Mouse (Mus musculus) B cell, adult 2 months (primary cell): ENCODE results near the gene Nmd3.
A peak's percentile ranks its signal among the peaks of the same experiment; 100 is the strongest.

Source experiments
- DNase-seq, 2 experiments: peaks; one replicate each; pipeline ENCODE4 v3.0.0; 2022

The Nmd3 gene

DNA sequence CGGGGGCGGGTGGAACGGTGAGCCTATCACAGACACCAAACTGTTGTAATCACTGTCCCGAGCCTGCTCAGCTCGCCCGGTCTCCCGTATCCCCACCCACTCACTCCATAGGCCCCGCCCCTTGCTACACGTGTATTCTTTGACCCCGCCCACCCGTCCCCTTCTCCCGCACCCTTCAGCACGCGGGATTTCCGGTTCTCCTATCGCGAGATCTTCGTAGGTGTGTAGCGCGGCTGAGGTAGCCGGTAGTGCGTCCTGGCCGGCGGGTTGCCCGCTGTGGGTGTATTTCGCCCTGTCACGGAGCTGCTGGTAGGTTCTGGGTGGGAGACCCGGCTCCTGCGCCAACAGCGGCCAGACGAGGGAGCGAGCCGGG, at the start of gene Nmd3:
Gene Nmd3 (plus strand): TSS at position 172 of the 373 bp plus-strand sequence.
- DNase-seq = peak; percentile 91

GRCm38 (mm10) chr3:69673351-69673750, 48.4 kb upstream of the Nmd3 start:
- no peak for DNase-seq

GRCm38 (mm10) chr3:69674206-69674605, 47.6 kb upstream of the Nmd3 start:
- DNase-seq = peak; percentile 7 to 20

DNA sequence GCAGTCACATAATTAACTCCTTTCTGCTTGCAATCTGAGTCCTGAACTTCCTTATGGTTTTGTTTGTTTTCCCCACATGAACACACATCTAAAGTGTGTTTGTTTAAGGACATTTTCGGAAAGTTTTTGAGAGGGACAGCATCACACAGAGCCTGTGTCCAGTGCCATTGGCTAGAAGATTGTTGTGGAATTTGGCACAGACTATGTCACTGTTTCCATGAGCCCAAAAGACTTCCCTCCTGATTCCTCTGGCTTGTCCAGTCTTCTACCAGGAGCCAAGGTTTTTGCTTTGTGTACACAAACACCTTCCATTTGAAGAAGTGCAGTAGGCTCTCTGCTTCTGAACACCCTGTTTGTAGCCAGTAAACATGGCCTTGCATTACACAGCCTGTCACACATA, 32.0 kb upstream of the Nmd3 start:
- no peak for DNase-seq

DNA sequence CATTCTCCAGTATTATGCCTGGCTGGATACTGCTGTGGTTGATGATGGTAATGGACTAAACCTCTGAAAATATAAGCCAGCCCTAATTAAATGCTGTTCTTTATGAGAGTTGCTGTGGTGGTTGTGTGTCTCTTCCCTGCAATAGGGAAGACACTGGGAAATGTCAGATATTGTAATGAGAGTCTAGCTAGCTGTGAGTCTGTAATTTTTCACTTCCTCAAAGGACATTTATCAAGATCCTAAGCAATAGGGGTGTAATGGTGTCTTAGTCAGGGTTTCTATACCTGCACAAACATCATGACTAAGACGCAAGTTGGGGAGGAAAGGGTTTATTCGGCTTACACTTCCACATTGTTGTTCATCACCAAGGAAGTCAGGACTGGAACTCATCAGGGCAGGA, 30.8 kb upstream of the Nmd3 start:
- DNase-seq = no peak

GRCm38 (mm10) chr3:69699851-69700500, 21.8 kb upstream of the Nmd3 start:
- DNase-seq = peak; percentile 57 to 62

DNA sequence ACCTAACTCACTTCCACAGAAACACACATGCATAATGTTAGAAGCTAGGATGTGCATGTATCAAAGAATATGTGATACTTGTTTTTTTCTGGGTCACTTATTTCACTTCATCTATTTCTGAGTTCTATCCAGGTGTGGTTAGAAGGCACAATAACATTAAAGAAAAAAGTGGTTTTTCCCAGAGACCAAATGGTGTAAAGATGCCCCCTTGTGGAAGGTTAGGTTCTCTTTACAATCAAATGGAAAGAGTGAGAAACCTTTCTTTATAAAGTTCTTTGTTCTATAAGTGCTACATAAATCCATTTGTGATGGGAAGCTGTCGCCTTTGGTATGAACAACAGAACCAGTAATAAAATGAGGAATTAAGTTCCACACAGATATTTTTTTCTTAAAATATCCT, 19.9 kb upstream of the Nmd3 start:
- DNase-seq = no peak

DNA sequence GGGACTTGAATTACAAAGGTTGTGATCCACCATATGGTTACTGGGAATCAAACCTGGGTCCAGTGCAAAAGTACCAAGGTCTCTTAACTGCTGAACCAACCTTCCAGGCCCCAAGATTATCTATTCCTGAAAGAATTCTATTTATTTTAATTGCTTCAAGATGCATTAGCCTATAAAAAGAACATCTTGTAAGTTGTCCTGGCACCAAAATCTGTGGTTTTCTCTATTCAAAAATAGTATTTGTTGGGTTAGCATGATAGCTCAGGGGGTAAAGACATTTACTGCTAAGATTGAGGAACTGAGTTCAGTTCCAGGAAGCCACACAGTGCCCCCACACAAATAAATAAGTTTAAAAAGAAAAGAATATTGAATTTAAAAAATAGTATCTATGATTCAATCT, 19.4 kb upstream of the Nmd3 start:
- DNase-seq = no peak

GRCm38 (mm10) chr3:69709043-69709929, 12.5 kb upstream of the Nmd3 start:
- no peak for DNase-seq

DNA sequence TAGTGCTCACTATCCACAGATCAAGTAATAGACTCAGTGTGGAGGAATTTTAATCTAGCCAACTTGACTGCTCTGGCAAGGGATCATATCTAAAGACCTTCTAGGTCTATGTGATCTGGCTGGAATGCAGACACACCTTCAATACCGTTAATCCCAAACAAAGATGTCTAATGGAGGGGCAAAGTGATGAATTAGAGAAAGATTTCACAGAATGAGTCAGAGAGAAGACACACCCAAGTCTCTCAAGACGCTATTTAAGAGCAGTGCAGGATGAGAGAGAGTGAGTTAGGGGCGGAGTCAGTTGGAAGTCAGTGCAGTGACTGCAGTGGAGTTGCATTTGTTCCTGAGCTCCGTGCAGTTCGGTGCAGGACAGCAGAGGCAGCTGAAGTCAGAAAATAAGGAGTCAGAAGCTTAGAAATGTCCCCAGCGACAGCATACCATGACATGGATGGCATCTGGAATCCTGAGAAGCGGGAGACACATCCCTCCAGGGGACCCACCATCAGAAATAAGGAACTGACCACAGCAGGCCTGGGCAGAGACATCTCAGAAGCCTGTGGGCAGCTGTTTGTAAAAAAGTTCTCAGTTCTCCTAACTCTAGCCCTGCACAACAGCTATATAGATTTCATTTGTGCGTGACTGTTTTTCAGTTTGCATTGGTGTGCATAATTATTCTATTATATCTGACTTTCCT, 9.7 kb upstream of the Nmd3 start:
- DNase-seq = no peak

- DNase-seq = no peak
Measured at GRCm38 (mm10) chr3:69717476-69717875, 4.3 kb upstream of the Nmd3 start.

GRCm38 (mm10) chr3:69722187-69722867, 542 bp downstream of the Nmd3 start:
- peak in 1 of 2 experiments; percentile 39 for DNase-seq

- no peak for DNase-seq
Measured at GRCm38 (mm10) chr3:69723161-69723560, 1.4 kb downstream of the Nmd3 start.

DNA sequence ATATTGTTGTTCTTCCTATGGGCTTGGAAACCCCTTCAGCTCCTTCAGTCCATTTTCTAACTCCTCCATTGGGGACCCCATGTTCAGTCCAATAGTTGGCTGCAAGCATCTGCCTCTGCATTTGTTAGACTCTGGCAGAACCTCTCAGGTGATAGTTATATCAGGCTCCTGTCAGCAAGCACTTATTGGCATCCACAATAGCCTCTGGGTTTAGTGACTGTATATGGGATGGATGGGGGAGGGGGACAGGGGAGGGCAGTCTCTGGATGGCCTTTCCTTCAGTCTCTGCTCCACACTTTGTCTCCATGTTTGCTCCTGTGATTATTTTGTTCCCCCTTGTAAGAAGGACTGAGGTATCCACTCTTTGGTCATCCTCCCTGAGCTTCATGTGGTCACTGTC, 9.1 kb downstream of the Nmd3 start:
- no peak for DNase-seq

DNA sequence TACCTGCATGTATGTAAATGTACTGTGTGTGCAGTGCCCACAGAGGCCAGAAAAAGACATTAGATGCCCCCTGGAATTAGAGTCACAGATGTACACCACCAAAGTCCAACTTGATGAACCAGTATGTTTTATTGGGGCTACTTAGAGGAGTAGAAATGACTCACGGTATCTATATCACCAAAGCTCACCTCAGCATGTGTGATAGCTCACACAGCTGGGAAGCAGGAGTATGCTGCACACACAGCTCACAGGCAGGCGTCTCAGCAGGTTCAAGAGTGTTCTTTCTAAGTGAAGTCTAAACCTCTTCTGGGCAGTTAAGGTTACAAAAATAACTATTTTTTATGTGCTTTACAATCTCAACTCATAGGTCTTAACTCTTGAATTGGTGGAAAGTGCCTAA, 12.2 kb downstream of the Nmd3 start:
- DNase-seq = no peak

DNA sequence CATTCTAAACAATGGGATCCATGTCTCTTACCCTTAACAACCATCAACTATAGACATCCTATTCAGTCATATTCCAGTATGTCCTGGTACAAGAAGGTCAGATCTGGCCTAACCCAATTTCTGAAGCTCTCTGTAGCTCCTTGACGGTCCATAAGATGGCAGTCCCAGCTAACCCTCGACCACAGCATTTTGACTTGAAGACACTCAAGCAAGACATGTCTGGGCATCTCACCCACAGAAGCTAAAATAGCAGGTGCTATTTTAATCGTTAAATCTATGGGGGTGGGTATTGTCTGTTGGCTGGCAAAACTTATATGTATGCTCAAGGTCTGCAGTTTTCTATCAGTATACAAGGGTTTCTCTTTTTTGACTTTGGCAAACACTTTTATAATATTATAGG, 33.4 kb downstream of the Nmd3 start:
- no peak for DNase-seq

DNA sequence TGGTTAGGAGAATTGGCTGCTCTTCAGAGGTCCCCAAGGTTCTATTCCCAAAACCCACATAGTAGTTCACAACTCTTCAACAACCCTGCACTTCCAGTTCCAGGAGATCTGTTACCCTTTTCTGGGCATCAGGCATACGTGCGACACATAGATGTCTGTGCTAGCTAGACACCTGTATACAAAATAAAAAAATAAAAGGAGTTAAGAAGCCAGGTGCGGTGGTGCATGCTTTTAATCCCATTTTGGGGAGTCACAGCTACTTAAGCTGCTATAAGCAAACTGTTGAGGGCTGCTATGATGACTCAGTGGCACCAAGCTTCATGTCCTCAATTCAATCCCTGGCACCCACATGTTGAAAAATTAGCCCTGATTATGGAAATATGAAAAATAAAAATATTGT, 34.2 kb downstream of the Nmd3 start:
- no peak for DNase-seq

GRCm38 (mm10) chr3:69756499-69756898, 34.7 kb downstream of the Nmd3 start:
- DNase-seq = peak; percentile 61 to 64

- no peak for DNase-seq
Measured at GRCm38 (mm10) chr3:69757456-69757855, 35.7 kb downstream of the Nmd3 start.

DNA sequence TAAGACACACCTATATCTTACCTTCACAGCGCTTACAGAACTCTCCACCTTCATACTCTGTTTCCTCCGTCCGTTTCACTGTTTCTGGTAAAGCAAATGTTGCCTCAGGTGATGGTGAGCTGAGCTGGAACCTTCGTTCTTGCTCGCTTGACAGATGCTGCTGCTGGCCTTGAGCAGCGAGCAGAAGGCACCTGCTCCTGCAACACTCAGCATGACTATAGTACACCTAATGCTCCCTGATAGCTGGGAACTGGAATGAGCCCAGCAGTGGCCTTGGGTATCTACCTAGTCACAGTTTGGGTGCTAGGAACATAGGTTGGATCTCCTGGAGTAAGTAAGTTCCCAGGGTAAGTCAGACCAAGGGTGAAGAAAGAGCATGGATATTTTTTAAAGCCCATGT, 38.3 kb downstream of the Nmd3 start:
- DNase-seq = no peak

DNA sequence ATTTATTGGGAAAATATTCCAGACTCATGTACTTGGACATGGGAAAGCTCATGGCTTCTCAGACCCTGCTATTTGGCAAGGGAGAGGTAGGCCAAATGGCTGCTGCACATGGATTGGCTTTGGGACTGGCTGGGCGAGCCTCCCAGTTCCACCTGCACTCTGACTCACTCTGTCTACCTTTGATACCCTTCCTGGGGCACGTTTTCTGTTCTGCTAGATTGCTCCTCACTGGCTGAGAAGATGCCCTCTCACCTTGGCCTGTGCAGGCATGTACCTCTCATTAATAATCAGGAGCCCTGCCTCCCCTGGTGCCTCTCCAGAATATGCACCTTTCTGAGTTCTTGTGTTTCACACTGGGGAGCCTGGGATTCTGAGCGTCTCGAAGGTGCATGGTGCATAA, 39.4 kb downstream of the Nmd3 start:
- DNase-seq = no peak

DNA sequence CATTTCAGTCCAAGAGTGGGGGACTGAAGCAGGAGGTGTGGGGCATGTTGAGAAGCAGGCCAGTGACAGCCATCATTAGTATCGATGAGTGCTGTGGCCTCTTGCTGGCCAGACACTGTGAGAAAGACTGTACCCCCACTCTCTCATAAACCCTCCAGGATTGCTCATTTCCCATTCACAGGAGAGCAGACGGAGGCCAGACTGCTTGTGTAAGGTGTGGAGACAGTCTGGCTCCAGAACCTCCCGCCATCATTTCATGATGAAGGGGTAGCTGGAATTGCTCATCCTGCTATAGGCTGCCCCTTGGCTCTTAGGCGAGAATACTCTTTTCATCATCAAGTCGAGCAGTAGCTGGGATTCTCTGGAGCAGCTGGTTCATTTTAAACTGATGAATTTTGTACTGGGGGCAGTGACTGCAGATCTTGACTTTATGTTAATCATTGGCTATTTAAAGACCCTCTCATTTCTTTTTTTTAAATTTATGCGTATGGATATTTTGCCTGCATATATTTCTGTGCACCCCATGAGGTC, 41.1 kb downstream of the Nmd3 start:
- DNase-seq = no peak
